Comparison of ENCODE assay signal across 16 mouse cellular contexts in genomic region chr15:99597596-99597995, GRCm38 (mm10). TPM values are rescaled to one million over a fixed set of nuclear protein-coding genes. Genes with fewer than 3 reads are reported as not detected.
"Had no signal": no experiment of that assay in that cellular context is flagged by ENCODE, and none has a peak within 500 bp of the region (broad histone marks: within the 10 kb centered on the region; RNA-seq: fewer than 3 reads in every experiment).

No protein-coding gene starts in this region.

- H3K9ac ChIP-seq: liver, embryonic 15.5 days; midbrain, embryonic 15.5 days; stomach, embryonic 15.5 days had no signal

- ATAC-seq: lung, postnatal 0 days; midbrain, embryonic 15.5 days had no signal

- H3K9me3 ChIP-seq: limb, embryonic 10.5 days; liver, embryonic 15.5 days; midbrain, embryonic 15.5 days; stomach, embryonic 15.5 days had no signal

- H3K4me3 ChIP-seq: left cerebral cortex, adult 2 months; limb, embryonic 10.5 days; liver, embryonic 15.5 days; midbrain, embryonic 15.5 days; stomach, embryonic 15.5 days had no signal

- H3K27ac ChIP-seq: left cerebral cortex, adult 2 months; limb, embryonic 10.5 days; liver, embryonic 15.5 days; midbrain, embryonic 15.5 days; stomach, embryonic 15.5 days had no signal

- H3K4me2 ChIP-seq: liver, embryonic 11.5 days; liver, embryonic 15.5 days; midbrain, embryonic 15.5 days; stomach, embryonic 15.5 days had no signal

- DNase-seq: kidney, postnatal 25 days; lung, adult 2 months; lung, postnatal 36 days; right cerebral cortex, postnatal 14 days had no signal

- H3K36me3 ChIP-seq: limb, embryonic 10.5 days; liver, embryonic 15.5 days; midbrain, embryonic 15.5 days; stomach, embryonic 15.5 days had no signal

RNA-seq across cellular contexts. Expression of gene Aqp6, which starts 3.6 kb away (rescaled TPM):
- polyA plus RNA-seq: kidney, embryonic 14.5 days; limb, embryonic 10.5 days; liver, embryonic 11.5 days; liver, embryonic 15.5 days; lung, adult 2 months; lung, postnatal 0 days; spleen, adult 2 months; stomach, embryonic 15.5 days; testis, adult 2 months had no signal

RNA-seq across cellular contexts. Expression of gene Aqp5, which starts 7.0 kb away (rescaled TPM):
- polyA plus RNA-seq: limb, embryonic 10.5 days had no signal

RNA-seq across cellular contexts. Expression of gene Aqp2, which starts 18.7 kb away (rescaled TPM):
- polyA plus RNA-seq: limb, embryonic 10.5 days; limb, embryonic 14.5 days; liver, embryonic 11.5 days; liver, embryonic 15.5 days; lung, postnatal 0 days; midbrain, embryonic 15.5 days; neural tube, embryonic 14.5 days; stomach, embryonic 15.5 days had no signal
